Mouse (Mus musculus) embryonic facial prominence, embryonic 15.5 days (tissue): ENCODE measurements around the gene Anapc10. TPM values are rescaled to one million over a fixed set of nuclear protein-coding genes. Genes with fewer than 3 reads are reported as not detected.
"Not testable (repeated sequence)": the region's sequence is repeated elsewhere in the genome, so short reads cannot be mapped to it uniquely, and the experiment has no call there.

ENCODE experiments used
- ATAC-seq: fragments of 200-750 bp; cut with Nextera tagmentation; 2 replicates; pipeline ENCODE4 v1.8.0; 2017; ENCODE audit warnings: low read depth, moderate TSS enrichment; ENCODE audit not compliant: insufficient number of reproducible peaks, low FRiP score, low TSS enrichment
- H3K27ac ChIP-seq: fragments of 300-500 bp; sonication (generic); replicated peaks from 2 replicates; pipeline ENCODE4 v1.5.1; 2015; ENCODE audit warnings: mild to moderate bottlenecking, inconsistent platforms
- H3K27me3 ChIP-seq: fragments of 300-500 bp; sonication (generic); 2 replicates; pipeline ENCODE4 v1.6.1; 2015; ENCODE audit warnings: inconsistent platforms
- H3K36me3 ChIP-seq: fragments of 300-500 bp; sonication (generic); 2 replicates; pipeline ENCODE4 v1.6.1; 2015; ENCODE audit warnings: mild to moderate bottlenecking, inconsistent platforms
- H3K4me1 ChIP-seq: fragments of 300-500 bp; sonication (generic); 2 replicates; pipeline ENCODE4 v1.6.1; 2015; ENCODE audit warnings: inconsistent platforms
- H3K4me2 ChIP-seq: fragments of 300-500 bp; sonication (generic); replicated peaks from 2 replicates; pipeline ENCODE4 v1.6.1; 2015; ENCODE audit warnings: mild to moderate bottlenecking, inconsistent platforms
- H3K4me3 ChIP-seq: fragments of 300-500 bp; sonication (generic); replicated peaks from 2 replicates; pipeline ENCODE4 v1.5.1; 2015; ENCODE audit warnings: mild to moderate bottlenecking, inconsistent platforms
- H3K9ac ChIP-seq: fragments of 300-500 bp; sonication (generic); 2 replicates; pipeline ENCODE4 v1.6.1; 2015; ENCODE audit warnings: inconsistent platforms
- H3K9me3 ChIP-seq: fragments of 300-500 bp; sonication (generic); replicated peaks from 2 replicates; pipeline ENCODE4 v1.6.1; 2016; ENCODE audit warnings: inconsistent platforms
- WGBS: fragments of 180-500 bp; shearing (Covaris S2); methylation state at CpG from one replicate; pipeline ENCODE4 v1.1.7; 2015; 5-methylcytosine and 5-hydroxymethylcytosine counted together
- polyA plus RNA-seq: library from polyadenylated mRNA; unstranded; fragments of >200 nt; fragmentation: Nextera tagmentation; extraction: Ambion mirVana; gene quantifications from 2 replicates; pipeline ENCODE4 v1.2.1, GENCODE M21; 2015

The Anapc10 gene
- 35.9 and 36.1 TPM in 2 replicates for polyA plus RNA-seq

DNA sequence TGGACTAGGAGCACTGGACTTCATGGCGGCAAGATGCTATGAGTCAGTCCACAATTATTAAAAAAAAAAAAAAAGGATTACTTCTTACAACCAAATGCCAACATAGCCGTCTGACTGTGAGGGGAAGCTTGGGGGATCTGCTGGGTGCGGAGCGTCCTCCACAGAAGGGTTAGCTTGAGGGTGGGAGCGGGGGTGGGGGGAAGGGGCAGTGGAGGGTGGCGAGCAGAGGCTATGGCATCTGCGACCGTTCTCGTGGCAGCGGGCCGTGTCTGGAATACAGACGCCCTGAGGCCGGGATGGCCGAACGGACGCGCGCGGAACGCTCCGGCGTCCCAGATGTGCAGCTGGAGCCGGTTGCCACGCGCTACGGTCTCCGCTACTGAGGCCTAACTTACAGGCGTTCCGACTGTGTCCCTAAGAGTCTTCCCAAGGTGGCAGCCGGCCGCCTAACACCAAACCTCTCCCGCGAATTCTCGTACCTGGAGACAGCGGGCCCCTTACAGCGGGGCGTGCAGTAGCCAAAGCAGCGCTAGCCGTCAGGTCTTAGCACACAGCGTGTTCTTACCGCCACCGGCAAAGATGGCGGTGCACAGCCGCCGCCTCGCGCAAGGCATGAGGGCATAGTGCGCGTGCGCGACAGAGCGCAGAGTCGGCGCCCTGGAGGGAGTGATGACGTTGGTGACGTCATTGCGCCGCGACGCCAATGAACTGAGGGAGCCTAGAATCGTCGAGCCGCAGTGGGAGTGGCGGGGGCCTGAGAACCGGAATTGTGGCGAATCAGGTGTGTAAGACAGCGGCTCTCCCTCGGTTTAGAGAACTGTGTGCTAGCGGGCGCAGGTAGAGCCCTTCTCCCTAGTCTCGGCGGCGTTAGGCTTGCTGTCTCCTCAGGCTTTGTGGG, at the start of gene Anapc10, which contains the start of gene Abce1:
Gene Anapc10 (plus strand): TSS at position 757 of the 898 bp plus-strand sequence.
Gene Abce1 (minus strand): TSS at position 677 of the 898 bp plus-strand sequence.
- Histone ChIP-seq H3K36me3 (peaks cover 12% of the 10 kb centered on the region), H3K4me2 (peak within 1 kb of the TSS; percentile 70), H3K9ac (peak within 1 kb of the TSS; percentile 65), H3K4me1 (peaks cover 8% of the 10 kb centered on the region; the same call in 1 of the 2 replicates), H3K27me3 (no peaks in the 10 kb centered on the region), H3K27ac (peak within 1 kb of the TSS; percentile 80), H3K9me3 (no peaks in the 10 kb centered on the region), H3K4me3 (peak within 1 kb of the TSS; percentile 77)
- ATAC-seq: peak; percentile 99
- under 1% methylated on average over 73 of the region's 73 CpGs for WGBS

DNA sequence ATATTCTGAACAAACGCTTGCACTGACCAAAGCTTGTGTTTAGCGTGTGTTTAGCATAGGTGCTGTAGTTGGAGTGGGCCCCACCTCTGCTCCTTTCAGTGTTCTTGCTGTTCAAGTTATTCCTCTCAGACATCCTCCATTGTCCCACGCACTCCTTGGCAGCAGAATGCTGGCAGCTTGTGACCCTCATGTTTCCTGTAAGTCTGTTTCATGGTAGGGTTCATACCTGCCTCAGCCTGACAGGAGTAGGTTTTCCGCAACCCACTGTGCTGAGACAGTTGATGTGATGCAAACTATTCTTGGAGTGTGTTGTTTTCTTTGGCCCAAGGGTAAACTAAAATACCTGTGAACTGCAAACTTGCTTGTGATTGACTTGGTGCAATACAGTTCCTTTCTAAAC, 35.2 kb upstream of the Anapc10 start:
- 0 out of 2 replicates have a peak, but pooled peaks cover 2% of the 10 kb centered on the region for H3K4me1 ChIP-seq
- H3K36me3 ChIP-seq: peaks cover 31% of the 10 kb centered on the region
- no peak overlapping the region for H3K4me3 ChIP-seq
- no peak overlapping the region for H3K4me2 ChIP-seq
- no peak for ATAC-seq
- H3K9ac ChIP-seq: no peak overlapping the region
- 77% methylated on average over 4 of the region's 4 CpGs for WGBS
- H3K27me3 ChIP-seq: no peaks in the 10 kb centered on the region
- no peak overlapping the region for H3K27ac ChIP-seq
- no peaks in the 10 kb centered on the region for H3K9me3 ChIP-seq

DNA sequence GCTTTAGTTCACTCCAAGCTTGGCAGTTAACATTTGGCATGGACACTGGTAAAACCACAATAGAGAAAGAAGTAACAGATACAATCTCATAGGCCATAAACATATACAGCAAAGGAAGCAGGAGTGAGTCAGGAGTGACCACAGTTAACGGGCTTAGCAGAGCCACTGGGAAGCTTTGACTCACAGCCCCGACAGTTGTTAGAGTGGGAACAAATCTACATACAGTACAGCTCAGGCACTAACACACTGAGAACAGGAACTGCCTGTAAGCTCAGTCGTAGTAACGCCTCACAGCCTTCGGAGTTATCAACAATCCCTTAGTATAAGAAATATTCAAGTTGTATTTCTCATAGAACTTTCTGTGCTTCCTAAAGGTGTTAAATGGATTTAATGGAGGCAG, 32.6 kb upstream of the Anapc10 start:
- ATAC-seq: no peak
- Histone ChIP-seq H3K4me1 (0 out of 2 replicates have a peak, but pooled peaks cover 2% of the 10 kb centered on the region), H3K36me3 (peaks cover 30% of the 10 kb centered on the region), H3K4me2 (no peak overlapping the region), H3K27ac (no peak overlapping the region), H3K27me3 (no peaks in the 10 kb centered on the region), H3K9me3 (no peaks in the 10 kb centered on the region), H3K4me3 (no peak overlapping the region), H3K9ac (no peak overlapping the region)
- WGBS: 65% methylated on average over 5 of the region's 5 CpGs

DNA sequence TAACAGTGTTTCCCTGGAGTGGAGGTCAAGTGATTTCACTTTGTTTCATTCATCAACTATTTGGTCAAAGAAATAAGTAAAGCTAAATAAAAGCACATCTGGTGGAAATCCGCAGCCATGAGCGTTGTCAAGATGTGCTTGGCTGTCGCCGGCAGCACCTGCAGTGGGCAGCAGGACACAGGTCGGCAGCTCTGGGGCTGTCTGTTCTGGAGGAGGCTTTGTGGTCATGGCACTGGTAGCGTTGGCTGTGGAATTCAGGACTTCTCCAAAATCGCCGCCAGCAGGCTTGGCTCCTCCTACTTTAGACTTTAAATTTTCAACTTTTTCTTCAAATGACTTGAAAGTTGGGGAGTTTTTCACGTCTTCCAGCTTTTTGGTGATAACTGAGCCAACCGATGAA, 31.5 kb upstream of the Anapc10 start:
- peak overlapping the region; percentile 48 for H3K4me3 ChIP-seq
- H3K9ac ChIP-seq, H3K27me3 ChIP-seq, ATAC-seq, H3K9me3 ChIP-seq, H3K4me1 ChIP-seq, H3K27ac ChIP-seq: not testable (repeated sequence)
- H3K36me3 ChIP-seq: peaks cover 33% of the 10 kb centered on the region
- H3K4me2 ChIP-seq: peak overlapping the region; percentile 61
- WGBS: 46% methylated on average over 10 of the region's 10 CpGs

DNA sequence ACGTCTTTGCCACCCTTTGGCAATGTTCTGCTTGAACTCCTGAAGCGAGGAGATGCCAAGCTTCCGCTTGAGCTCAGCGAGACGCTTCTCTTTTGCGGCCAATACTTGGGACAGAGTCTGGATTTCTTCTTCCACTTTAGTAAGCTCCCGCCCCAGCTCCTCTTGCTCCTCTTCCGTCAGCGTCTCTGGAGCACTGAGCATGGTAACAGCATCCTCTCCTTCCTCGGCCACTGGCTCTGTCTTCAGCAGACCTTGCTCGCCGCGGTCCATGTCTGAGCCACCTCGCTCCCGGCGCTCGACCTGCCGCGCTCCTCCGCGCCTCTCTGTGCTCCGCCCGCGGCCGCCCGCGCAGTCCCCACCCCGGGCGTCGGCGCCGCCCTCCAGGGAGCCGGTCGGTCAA, 31.1 kb upstream of the Anapc10 start:
- WGBS: 4% methylated on average over 34 of the region's 34 CpGs
- H3K4me3 ChIP-seq: peak overlapping the region; percentile 48
- peak overlapping the region; percentile 61 for H3K4me2 ChIP-seq
- no peaks in the 10 kb centered on the region for H3K9me3 ChIP-seq
- H3K4me1 ChIP-seq: 0 out of 2 replicates have a peak, but pooled peaks cover 2% of the 10 kb centered on the region
- no peak overlapping the region for H3K27ac ChIP-seq
- H3K9ac ChIP-seq: peak overlapping the region; percentile 35; the same call in 1 of the 2 replicates
- 0 out of 2 replicates have a peak, but pooled peaks have one; percentile 15 for ATAC-seq
- H3K36me3 ChIP-seq: peaks cover 33% of the 10 kb centered on the region
- H3K27me3 ChIP-seq: no peaks in the 10 kb centered on the region

DNA sequence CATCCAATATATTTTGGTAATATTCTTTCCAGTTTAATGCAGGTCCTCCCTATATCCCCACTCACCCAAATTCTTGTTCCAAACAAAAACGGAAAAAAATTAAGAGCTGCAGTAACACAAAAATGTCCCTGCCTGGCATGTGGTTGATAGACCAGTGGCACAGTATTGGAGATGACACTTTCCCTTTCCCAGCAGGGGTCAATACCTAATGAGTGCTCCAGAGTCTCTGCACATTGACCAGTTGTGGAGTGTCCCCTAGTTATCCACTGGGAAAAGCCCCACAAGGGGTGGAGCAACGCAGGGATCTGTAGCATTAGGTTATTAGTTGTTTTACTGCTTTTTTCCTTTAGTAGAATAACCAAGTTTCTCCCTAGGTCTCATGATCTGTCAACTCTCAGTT, 30.7 kb upstream of the Anapc10 start:
- Histone ChIP-seq H3K9me3 (no peaks in the 10 kb centered on the region), H3K36me3 (peaks cover 37% of the 10 kb centered on the region), H3K27ac (no peak overlapping the region), H3K4me1 (0 out of 2 replicates have a peak, but pooled peaks cover 2% of the 10 kb centered on the region), H3K27me3 (no peaks in the 10 kb centered on the region), H3K4me2 (peak overlapping the region; percentile 61), H3K4me3 (peak overlapping the region; percentile 48), H3K9ac (peak overlapping the region; percentile 35; the same call in 1 of the 2 replicates)
- 39% methylated on average over 2 of the region's 2 CpGs for WGBS
- ATAC-seq: no peak

DNA sequence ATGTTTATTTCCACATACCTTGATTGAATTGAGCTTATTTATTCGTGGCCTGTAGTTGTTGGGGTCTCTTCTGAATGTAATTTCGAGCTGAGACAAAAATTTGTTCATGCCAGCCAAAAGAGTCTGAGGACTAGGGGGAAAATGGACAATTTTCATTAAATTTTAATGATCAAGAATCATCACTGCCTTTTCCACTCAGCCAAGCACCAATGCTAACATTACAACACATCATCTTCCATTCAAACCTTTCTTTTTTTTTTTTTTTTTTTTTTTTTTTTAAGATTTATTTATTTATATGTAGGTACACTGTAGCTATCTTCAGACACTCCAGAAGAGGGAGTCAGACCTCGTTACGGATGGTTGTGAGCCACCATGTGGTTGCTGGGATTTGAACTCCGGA, 25.7 kb upstream of the Anapc10 start:
- 91% methylated on average over 5 of the region's 5 CpGs for WGBS
- not testable (repeated sequence) for ATAC-seq, H3K4me1 ChIP-seq, H3K9me3 ChIP-seq, H3K27ac ChIP-seq, H3K4me3 ChIP-seq, H3K4me2 ChIP-seq, H3K27me3 ChIP-seq, H3K9ac ChIP-seq
- peaks cover 73% of the 10 kb centered on the region for H3K36me3 ChIP-seq

DNA sequence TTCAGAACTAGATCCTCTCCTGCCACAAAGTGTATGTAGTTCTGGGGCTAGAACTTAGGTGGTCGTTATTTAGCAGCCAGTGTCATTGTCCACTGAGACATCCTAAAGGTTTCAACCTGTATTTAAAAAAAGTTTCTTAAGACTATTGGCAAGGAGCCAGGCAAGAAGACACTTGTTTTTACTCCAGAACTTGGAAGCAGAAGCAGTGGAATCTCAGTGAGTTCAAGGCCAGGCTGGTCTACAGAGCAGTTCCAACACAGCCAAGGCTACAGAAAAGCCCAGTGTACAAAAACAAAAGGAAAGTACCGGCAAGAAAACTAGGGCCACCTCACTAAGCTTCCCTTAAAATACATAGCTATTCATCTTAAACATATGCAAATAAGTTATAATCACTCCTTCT, 19.1 kb upstream of the Anapc10 start:
- H3K27me3 ChIP-seq: no peaks in the 10 kb centered on the region
- no peaks in the 10 kb centered on the region for H3K4me1 ChIP-seq
- no peaks in the 10 kb centered on the region for H3K9me3 ChIP-seq
- H3K4me3 ChIP-seq: no peak overlapping the region
- WGBS: 75% methylated on average over 2 of the region's 2 CpGs
- H3K9ac ChIP-seq: no peak overlapping the region
- H3K27ac ChIP-seq: no peak overlapping the region
- H3K4me2 ChIP-seq: no peak overlapping the region
- H3K36me3 ChIP-seq: peaks cover 63% of the 10 kb centered on the region
- no peak for ATAC-seq

DNA sequence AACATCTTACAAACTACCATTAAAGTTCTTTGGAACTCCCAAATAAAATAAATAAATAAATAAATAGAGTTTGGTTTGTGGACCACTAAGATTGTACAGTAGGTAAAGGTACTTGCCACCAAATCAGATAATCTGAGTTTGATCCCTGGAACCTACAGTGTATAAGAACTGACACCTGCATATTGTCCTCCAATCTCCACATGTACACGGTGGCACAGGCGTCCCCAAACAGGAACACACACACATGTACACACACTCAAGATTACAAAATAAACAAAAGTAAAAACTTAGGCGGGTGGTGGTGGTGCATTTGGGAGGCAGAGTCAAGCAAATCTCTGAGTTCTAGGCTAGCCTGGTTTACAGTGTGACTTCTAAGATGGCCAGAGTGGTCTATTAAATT, 4.9 kb upstream of the Anapc10 start:
- H3K9me3 ChIP-seq: no peaks in the 10 kb centered on the region
- WGBS: 92% methylated on average over 3 of the region's 3 CpGs
- no peaks in the 10 kb centered on the region for H3K4me1 ChIP-seq
- H3K4me2 ChIP-seq: no peak overlapping the region
- peaks cover 40% of the 10 kb centered on the region for H3K36me3 ChIP-seq
- no peak overlapping the region for H3K27ac ChIP-seq
- no peaks in the 10 kb centered on the region for H3K27me3 ChIP-seq
- ATAC-seq: no peak
- no peak overlapping the region for H3K9ac ChIP-seq
- H3K4me3 ChIP-seq: no peak overlapping the region

DNA sequence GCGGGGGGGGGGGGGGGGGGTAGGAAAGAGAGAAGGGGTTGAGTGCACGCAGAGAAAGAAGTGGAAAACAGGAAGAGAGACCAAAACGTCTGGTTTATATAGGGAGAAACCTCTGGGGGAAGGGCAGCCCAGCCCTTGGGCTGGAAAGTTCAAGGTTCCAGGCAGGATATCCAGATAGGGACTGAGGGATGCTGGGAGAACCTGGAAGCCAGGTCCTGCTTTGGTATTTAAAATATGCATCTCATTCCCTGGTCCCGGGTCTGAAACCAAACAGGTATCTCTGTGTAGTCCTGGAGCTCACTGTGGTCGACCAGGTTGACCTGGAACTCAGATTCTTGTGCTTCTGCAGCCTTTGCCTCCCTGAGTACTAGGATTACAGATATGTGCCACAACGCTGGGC, 1.1 kb downstream of the Anapc10 start:
- peaks cover 12% of the 10 kb centered on the region; the same call in 1 of the 2 replicates for H3K36me3 ChIP-seq
- 51% methylated on average over 5 of the region's 6 CpGs for WGBS
- no peak overlapping the region for H3K27ac ChIP-seq
- peak overlapping the region; percentile 31; the same call in 1 of the 2 replicates for H3K4me2 ChIP-seq
- no peaks in the 10 kb centered on the region for H3K27me3 ChIP-seq
- peaks cover 8% of the 10 kb centered on the region; the same call in 1 of the 2 replicates for H3K4me1 ChIP-seq
- no peaks in the 10 kb centered on the region for H3K9me3 ChIP-seq
- no peak overlapping the region for H3K9ac ChIP-seq
- ATAC-seq: no peak
- no peak overlapping the region for H3K4me3 ChIP-seq

DNA sequence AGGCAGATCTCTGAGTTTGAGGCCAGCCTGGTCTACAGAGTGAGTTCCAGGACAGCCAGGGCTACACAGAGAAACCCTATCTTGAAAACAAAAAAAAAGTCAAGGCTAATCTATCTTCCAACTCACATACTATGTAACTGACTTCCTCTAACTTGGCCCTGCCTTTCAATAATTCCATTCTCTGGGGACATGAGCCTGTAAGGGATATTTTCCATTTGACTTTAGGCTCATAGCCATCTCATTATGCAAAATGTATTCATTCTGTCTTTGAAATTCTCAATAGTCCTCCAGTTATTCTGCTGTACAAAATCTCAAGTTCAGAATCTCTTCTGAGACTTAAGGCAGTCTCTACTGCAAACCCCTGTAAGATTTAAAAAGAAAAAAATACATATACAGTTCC, 9.9 kb downstream of the Anapc10 start:
- H3K9ac ChIP-seq: no peak overlapping the region
- H3K4me1 ChIP-seq: no peaks in the 10 kb centered on the region
- no peak overlapping the region for H3K27ac ChIP-seq
- no peak overlapping the region for H3K4me2 ChIP-seq
- H3K4me3 ChIP-seq: no peak overlapping the region
- peaks cover 36% of the 10 kb centered on the region for H3K36me3 ChIP-seq
- H3K27me3 ChIP-seq: no peaks in the 10 kb centered on the region
- no peak for ATAC-seq
- no peaks in the 10 kb centered on the region for H3K9me3 ChIP-seq
